Mouse (Mus musculus) myocyte (in vitro differentiated cells): Measurements from ENCODE around the gene Sulf2.

Experiments used
- E2F4 ChIP-seq: IDR thresholded peaks from one replicate; pipeline ENCODE4 v1.6.1; 2011; ENCODE audit warnings: mild to moderate bottlenecking, control low read depth, moderate library complexity; ENCODE audit not compliant: insufficient read depth
- POLR2A ChIP-seq: IDR thresholded peaks from one replicate; pipeline ENCODE4 v1.6.1; 2011; ENCODE audit warnings: low read depth, mild to moderate bottlenecking, control low read depth, moderate library complexity; ENCODE audit not compliant: insufficient read length
- USF1 ChIP-seq: IDR thresholded peaks from one replicate; pipeline ENCODE4 v1.6.1; 2011; ENCODE audit warnings: low read depth, mild to moderate bottlenecking, control low read depth, moderate library complexity

GRCm38 (mm10) chr2:166142561-166143112 lies 12.8 kb downstream of the Sulf2 start:
- TF ChIP-seq POLR2A (no peak), USF1 (no peak), E2F4 (no peak)
